Mouse (Mus musculus) left cerebral cortex, adult 11 months (tissue): Measurements from ENCODE around the gene Hdac10.
A peak's percentile ranks its signal among the peaks of the same experiment; 100 is the strongest.

Experiments
- DNase-seq: peaks from one replicate; pipeline ENCODE4 v3.0.0; 2022; ENCODE audit warnings: low spot score

The Hdac10 gene

DNA sequence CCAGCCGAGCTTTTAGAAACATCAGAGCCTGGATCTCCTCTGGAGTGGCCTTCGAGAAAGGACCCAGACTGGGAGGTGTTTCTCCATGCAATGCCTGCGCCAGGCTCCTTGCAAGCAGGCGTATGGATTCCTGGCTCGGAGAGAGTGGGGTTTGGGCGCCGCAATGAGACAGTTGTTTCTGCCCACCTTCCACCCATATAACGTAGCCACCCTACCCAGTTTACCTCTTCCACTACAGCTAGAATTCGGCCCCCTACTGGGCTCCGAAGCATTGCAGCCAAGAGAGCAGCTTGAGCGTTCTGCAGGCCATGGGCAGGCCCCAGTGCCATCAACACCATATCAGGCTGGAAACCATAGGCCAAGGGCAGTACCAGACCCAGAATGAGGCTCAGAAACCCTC lies 4.9 kb downstream of the Hdac10 start:
- DNase-seq: no peak

DNA sequence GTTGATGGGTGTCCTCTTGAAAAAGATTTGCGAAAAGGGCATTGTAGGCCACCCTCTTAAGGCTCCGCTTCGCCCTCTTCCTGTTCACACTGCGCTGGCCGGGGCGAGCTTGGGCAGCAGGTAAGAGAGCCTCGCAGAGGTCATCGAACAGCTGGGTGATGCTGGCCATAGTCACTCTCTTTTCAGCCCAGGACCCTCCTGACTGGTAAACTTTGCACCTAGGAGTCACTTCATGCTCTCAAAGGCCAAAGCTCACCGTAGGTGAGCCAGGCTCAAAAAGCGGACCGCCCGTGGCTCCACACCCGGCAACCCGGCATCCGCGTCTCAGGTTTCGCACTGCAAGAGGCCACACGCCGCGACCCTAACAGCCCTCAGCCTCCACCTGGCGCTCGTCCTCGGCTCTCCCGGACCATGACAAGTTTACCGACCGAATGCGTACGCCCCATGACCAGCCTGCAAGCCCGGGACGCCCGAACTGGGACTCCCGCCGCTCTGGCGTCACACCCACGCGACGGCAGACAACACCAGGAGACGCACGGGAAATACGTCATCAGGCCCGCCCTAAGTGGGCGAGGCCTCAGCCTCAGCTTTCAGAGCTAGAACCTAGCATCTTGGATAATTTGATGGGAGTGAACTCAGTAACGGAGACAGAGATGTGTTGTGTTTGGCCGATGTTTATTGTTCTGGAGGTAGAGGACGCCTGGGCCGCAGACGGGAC lies 5.7 kb downstream of the Hdac10 start, which contains the start of gene Tubgcp6:
TSS of gene Tubgcp6 (minus strand) at position 464 of the 718 bp plus-strand sequence.
- DNase-seq: peak; percentile 93

- no peak for DNase-seq
Measured at GRCm38 (mm10) chr15:89118007-89118406, 10.5 kb downstream of the Hdac10 start.

DNA sequence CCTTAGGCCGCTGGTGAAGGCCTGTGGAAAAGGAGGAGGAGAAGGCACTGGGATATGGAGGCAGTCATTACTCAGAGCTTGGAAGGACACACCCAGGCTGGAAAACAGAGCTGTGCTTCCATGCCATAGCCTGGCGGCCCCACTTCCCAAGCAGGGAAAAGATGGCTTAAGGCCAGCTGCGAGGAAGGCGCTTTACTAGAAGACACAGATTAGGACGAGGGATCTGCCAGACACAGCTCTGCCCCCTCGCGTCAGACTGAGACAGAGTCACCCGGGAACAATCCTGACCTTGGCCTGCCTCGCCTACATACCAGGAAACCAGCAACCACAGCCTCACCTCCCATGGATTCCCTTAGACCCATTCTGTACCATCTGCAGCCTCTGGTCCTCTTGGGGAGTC lies 18.4 kb downstream of the Hdac10 start:
- DNase-seq: no peak

DNA sequence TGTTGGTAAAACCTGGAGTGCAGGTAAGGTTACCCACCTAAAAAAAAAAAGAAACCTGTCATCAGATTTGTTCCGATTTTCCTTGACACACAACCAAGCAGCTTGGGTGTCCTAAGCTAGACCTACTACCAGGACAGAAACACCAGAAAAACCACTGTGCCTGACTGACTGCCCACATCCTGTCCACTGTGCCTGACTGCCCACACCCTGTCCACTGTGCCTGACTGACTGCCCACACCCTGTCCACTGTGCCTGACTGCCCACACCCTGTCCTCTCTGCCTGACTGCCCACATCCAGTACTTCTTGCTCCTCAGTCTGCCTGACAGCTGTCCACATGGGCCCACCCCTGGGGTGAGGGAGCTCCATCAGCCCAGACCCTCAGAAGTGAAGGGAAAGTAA lies 21.5 kb downstream of the Hdac10 start:
- DNase-seq: no peak

DNA sequence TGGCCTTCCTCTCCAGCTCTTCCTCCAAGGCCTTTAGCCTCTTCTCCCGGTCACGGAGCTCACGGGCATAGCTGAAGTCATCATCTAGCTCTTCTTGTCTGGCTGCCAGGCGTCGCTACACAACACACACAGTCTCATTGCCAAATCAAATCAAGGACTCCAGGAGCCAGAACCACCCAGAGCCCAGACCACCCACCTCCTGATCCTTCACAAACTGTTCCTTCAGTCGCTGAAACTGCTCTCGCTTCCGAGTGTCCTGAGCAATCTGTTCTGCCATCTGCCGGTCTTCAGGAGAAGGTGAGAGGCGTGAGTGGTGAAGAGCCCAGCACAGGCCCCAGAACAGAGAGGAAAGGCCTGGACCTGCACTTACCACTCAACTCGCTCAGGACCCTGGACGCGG lies 22.4 kb downstream of the Hdac10 start:
- DNase-seq: no peak

- no peak for DNase-seq
Measured at GRCm38 (mm10) chr15:89104425-89104824, 24.1 kb downstream of the Hdac10 start.

DNA sequence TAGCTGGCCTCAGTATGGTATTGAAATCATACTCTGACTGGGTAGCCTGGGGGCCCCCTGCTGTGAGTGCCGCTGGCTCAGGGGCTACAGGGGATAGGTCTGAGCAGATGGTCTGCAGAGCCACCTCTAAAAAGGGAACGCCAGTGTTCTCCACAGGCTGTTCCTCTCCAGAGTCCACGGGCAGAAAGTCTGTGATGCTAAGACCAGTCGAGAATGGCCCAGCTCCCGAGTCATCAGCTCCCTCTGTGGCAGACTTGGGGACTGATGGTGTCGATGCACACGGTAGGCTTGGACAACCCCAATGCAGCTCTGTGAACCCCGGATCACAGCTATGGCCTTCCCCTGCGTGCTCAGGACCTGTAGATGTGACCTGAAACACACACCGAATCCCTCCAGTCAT lies 24.6 kb downstream of the Hdac10 start:
- no peak for DNase-seq

DNA sequence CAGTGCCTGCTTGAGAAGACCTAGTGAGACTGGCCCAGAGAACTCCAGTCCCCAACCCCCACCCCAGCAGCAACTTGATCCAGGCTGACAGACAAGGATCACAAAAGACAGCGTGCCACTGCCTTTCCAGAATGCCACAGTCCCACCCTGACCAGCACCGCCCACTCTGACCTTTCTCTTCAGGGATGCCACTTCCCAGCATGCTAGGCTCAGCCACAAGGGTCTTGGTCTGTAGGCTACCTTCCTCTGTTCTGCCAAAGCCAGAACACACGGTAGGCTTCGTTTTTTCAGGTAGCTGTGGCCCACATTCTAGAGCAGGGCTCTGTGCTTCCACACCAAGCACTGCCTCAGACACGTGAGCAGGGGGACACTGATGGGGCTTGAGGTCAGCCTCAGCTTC lies 25.9 kb downstream of the Hdac10 start:
- no peak for DNase-seq

GRCm38 (mm10) chr15:89100823-89101222 lies 27.7 kb downstream of the Hdac10 start:
- no peak for DNase-seq

- DNase-seq: no peak
Measured at GRCm38 (mm10) chr15:89098616-89099015, 29.9 kb downstream of the Hdac10 start.

DNA sequence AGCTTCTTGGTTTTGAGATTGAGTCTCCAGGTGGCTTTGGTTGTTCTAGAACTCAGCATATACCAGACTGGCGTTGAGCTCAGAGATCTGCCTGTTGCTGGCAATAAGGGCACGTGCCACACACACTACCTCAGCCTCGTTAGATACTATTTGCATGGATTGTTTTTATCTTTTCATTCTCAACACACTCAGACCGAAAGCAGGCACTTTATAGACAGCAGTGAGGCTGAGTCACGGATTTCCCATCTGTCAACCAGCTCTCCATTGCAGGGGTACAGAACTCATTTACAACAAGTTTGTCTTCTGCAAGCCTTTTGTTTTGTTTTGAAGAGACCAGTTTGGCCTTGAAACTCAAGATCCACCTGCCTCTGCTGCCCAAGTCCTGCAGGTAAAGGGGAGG lies 31.1 kb downstream of the Hdac10 start:
- no peak for DNase-seq

- DNase-seq: no peak
Measured at GRCm38 (mm10) chr15:89092181-89092580, 36.3 kb downstream of the Hdac10 start.

DNA sequence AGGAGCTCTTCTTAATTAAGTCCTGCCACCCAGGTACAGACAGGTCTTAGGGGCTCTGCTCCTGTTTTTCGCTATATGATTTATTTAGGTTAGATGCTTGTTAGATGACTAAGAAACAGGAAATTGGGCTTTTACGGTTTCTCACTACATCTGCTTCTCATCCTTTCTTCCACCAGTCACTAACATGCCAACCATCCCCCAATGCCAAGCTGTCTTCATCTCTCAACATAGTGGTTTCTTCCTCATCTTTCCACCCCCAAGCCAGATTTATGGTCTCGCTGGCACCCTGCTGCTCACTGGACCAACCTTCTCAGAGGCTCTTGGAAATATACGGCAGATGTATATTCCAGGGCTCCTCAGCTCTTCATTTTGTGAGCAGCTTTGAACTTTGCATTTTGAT lies 37.8 kb downstream of the Hdac10 start:
- no peak for DNase-seq

- DNase-seq: no peak
Measured at GRCm38 (mm10) chr15:89089248-89090051, 39.0 kb downstream of the Hdac10 start.

DNA sequence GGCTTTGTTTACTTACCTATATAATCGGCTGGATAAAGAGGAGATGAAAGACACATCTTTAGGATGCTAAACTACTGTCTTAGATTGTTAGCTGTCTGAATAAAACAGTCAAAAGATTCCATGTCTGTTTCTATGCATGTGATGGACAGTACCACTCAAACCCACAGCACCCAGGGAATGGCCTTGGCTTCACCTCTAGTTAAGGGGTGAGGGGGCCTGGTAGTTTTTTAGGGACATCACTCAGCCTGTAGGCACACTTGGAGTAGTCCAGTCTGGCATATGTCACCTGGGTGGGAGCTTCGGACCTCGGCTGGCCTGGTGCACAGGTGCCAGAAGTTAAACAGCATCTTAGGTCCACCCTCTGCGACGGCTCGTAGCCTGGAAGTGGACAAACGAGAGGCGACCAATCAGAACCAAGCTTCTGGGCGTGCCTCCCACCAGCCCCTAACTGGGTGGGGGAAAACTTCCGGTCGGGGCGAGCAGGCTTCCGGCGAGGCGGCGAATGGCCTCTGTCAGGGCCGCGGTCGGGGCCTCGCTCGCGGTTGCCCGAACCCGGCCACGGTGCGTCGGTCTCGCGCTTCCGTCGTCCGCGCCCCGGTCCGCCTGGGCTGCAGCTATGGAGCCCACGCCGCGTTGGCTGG lies 39.8 kb downstream of the Hdac10 start, which contains the start of gene Selenoo:
TSS of gene Selenoo (plus strand) at position 478 of the 641 bp plus-strand sequence.
- DNase-seq: peak; percentile 78

DNA sequence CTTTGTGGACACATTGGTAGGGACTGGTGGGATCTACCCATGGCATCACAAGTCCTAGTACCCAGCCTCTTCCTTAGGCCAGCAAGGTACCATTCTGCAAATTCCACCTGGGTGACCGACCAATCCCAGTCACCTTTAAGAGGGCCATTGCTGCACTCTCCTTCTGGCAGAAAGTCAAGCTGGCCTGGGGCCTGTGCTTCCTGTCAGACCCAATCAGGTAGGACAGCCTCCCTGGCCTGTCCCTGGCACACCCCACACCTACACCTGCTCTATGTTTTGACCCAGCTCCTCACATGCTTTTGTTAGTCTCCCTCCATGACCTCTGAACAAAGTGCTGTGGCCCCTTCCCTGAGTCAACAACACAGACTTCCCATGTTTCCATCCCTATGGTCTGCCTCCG lies 43.7 kb downstream of the Hdac10 start:
- DNase-seq: no peak

GRCm38 (mm10) chr15:89083906-89084305 lies 44.6 kb downstream of the Hdac10 start:
- DNase-seq: no peak

- DNase-seq: no peak
Measured at GRCm38 (mm10) chr15:89078208-89078836, 50.2 kb downstream of the Hdac10 start.

DNA sequence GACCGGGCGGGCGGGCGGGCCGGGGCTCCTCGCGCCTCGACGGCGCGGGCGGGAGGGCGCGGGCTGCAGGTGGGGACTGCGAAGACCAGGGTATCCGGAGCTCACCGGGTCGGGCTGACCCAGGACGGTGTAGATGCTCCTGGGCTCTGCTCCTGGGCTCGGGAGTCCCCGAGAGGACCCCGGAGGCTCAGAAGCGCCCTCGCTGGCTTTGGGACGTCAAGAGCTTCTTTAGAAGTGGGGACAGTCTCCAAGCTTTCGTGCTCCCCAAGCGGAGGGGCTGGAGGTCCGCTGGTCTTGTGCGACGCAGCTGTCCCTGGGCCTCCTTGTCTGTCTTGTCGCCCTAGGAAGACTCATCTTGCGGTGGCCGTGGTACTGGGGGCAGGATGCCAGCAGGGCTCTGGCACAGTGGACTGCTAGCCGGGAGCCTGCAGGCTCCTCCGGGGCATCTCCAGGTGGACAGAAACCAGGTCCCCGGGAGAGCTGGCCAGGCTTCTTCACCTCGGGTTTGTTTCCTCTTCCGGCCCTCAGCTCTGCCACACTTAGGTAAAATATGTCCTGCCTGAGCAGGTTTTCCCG lies 52.3 kb downstream of the Hdac10 start:
- no peak for DNase-seq

DNA sequence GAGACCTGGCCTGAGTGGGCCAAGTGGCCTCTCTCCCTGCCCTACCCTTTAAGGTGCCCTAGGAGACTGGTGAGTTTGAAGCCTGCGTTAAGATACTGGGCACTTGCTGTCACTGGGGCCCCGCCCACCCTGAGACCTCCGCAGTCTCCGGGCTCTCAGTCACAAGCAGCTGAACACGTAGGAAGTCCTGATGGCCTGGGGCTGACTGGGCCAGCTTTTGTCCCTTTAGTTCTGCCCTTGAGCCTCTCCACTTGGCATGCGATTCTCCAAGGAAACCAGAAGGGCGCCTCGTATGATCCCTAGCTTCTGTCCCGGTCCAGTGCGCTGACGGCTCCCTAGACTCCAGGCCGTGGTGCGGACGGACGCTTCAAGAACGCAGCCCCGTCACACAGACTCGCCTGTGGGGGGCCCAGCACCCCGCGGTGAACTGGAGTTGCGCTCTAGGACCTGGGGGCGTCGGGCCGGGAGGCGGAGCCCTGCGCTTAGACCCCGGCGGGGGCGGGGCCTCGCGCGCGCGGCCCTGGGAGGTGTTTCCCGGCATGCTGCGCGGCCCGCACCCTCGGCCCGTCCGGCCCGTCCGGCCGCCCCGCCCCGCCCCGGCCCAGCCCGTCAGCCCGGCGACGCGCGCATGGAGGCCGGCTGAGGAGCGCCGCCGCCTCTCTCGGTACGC lies 52.9 kb downstream of the Hdac10 start:
- DNase-seq: peak; percentile 68
